Mouse (Mus musculus) C2C12 (cell line): ENCODE measurements around the gene Casp8ap2.
A peak's percentile ranks its signal among the peaks of the same experiment; 100 is the strongest.

Source experiments
- CEBPB ChIP-seq: IDR thresholded peaks from one replicate; pipeline ENCODE4 v1.6.1; 2011; ENCODE audit warnings: low read depth, mild to moderate bottlenecking, control low read depth, moderate library complexity
- CTCF ChIP-seq: IDR thresholded peaks from one replicate; pipeline ENCODE4 v1.5.1; 2011; ENCODE audit not compliant: control insufficient read depth, insufficient read depth, insufficient read length
- MAX ChIP-seq: IDR thresholded peaks from one replicate; pipeline ENCODE4 v1.6.1; 2011; ENCODE audit warnings: mild to moderate bottlenecking, control low read depth
- MYOD1 ChIP-seq: IDR thresholded peaks from one replicate; pipeline ENCODE4 v1.6.1; 2011; ENCODE audit warnings: low read depth; ENCODE audit not compliant: control insufficient read depth, insufficient read length
- MYOG ChIP-seq: IDR thresholded peaks from one replicate; pipeline ENCODE4 v1.6.1; 2011; ENCODE audit not compliant: control insufficient read depth, insufficient read length; ENCODE audit errors: extremely low read depth
- USF1 ChIP-seq: IDR thresholded peaks from one replicate; pipeline ENCODE4 v1.6.1; 2011; ENCODE audit warnings: low read depth, mild to moderate bottlenecking, control low read depth, moderate library complexity

- no peak for TF ChIP-seq CTCF
- TF ChIP-seq CEBPB: no peak
- TF ChIP-seq MAX: peak; percentile 71
- TF ChIP-seq MYOG: no peak
- TF ChIP-seq USF1: no peak
- TF ChIP-seq MYOD1: no peak
Measured at GRCm38 (mm10) chr4:32601135-32601534, 14.1 kb upstream of the Casp8ap2 start.
